Mouse (Mus musculus) heart, postnatal 10 days (tissue): ENCODE measurements around the gene Pbp2. TPM values are rescaled to one million over a fixed set of nuclear protein-coding genes. Genes with fewer than 3 reads are reported as not detected.

Source experiments
- DNase-seq, 2 experiments: peaks; one replicate each; pipeline ENCODE4 v3.0.0; 2021
- intact Hi-C: fragments of 180-260 bp; cut with DNase I; formaldehyde crosslinking; loops from one replicate; pipeline ENCODE4 v1.15.1; 2025
- total RNA-seq, 2 experiments: library from RNA; stranded (reverse); gene quantifications; 2 replicates each; pipeline ENCODE4 v1.2.3; 2021

The Pbp2 gene
- total RNA-seq, 2 experiments from 2014 or later, result not detected

- DNase-seq, result no peak
- intact Hi-C loops, result no loop called here
Observed at GRCm38 (mm10) chr6:135262565-135262964, 47.6 kb downstream of the Pbp2 start.

GRCm38 (mm10) chr6:135261124-135261523 lies 49.1 kb downstream of the Pbp2 start:
- intact Hi-C loops, result no loop called here
- DNase-seq, result no peak

- intact Hi-C loops, result no loop called here
- DNase-seq, result no peak
Observed at GRCm38 (mm10) chr6:135260435-135260834, 49.8 kb downstream of the Pbp2 start.

Other genes starting within 250 kb of the Pbp2 start
- gene Gprc5a, start 244.8 kb downstream of the Pbp2 start, total RNA-seq, result 1 to 10 TPM; 2.5 to 4.0 TPM
- gene Gprc5d, start 192.1 kb downstream of the Pbp2 start, total RNA-seq, result under 1 TPM in 1 of 2 experiments, not detected in 1; 0.25 TPM
- 1 to 10 TPM; 5.6 to 7.5 TPM for gene Fam234b, start 112.4 kb downstream of the Pbp2 start, total RNA-seq
- gene Hebp1, start 112.4 kb downstream of the Pbp2 start, total RNA-seq, result 10 to 100 TPM; 58.5 to 59.0 TPM
- gene Gsg1, start 56.1 kb downstream of the Pbp2 start, total RNA-seq, result under 1 TPM; 0.32 to 0.89 TPM
- 100 to 1,000 TPM; 192 to 206 TPM for gene Emp1, start 52.1 kb upstream of the Pbp2 start, total RNA-seq